Comparison of ENCODE assay signal across 7 mouse cellular contexts in the genomic region with DNA sequence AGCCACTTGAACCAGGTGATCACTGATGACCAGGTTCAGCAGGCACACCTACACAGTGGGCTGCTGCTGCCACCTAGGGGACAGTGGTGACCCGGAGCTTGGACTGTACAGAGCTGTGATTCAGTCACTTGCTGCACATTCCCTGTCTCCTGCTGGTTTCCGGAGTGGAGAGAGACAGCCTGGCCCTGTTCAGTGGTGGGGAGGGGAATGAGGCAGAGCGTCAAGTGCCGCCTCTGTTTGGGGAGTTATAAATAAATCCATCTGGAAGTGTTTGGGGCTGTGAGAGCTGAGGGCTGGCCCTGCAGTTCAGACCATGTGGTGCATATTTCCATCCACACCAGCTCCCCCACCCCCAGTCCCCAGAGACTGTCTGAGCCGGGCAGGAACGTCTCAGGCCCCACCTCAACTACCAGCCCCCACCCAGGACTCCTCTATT.
DNase-seq lines count a peak whose midpoint lies in the region; ATAC-seq lines count a peak whose summit lies in the region.

No protein-coding gene starts in this region.

- DNase-seq in adrenal gland, adult 2 months, result peak; percentile 68
- peak; percentile 77 for DNase-seq in embryo, embryonic 11 days
- DNase-seq in gastrocnemius, postnatal 36 days, result peak; percentile 37 to 59
- peak; percentile 20 to 60 for DNase-seq in left cerebral cortex, adult 8-10 months (ENCODE audit: low spot score in 2 of 2)
- peak; percentile 69 for DNase-seq in mesoderm, embryonic 11.5 days (ENCODE audit: low read depth, low spot score)
- peak; percentile 24 for DNase-seq in splenic B cell, adult 2 months (ENCODE audit: low read depth, low spot score)

- H3K27me3 ChIP-seq in splenic B cell, adult 2 months (ENCODE audit: control insufficient read depth, insufficient read depth, low read length, poor library complexity, severe bottlenecking), result no peaks in the 10 kb centered on the region

- H3K36me3 ChIP-seq in splenic B cell, adult 2 months (ENCODE audit: control insufficient read depth, insufficient read depth, low read length, poor library complexity, severe bottlenecking), result no peaks in the 10 kb centered on the region

- peak; percentile 25 for ATAC-seq in inflammation-experienced regulatory T-cells, adult 6 months

- intact Hi-C loops in gastrocnemius, postnatal 36 days (cut with DNase I), result loop anchor here (2.0 to 5.0 kb wide), 2 partner anchors 138 to 150 kb away; a partner anchor contains a TSS

Comparison
In these comparisons a context has a peak if more than half of its experiments do, and no peak if none do; other contexts are left out.
1. Peak in every context shown above with its lines: DNase-seq and ATAC-seq.
2. DNase-seq: peak in every context shown above with its lines; median percentile 77 in embryo, embryonic 11 days; 69 in mesoderm, embryonic 11.5 days; 68 in adrenal gland, adult 2 months; 48 in gastrocnemius, postnatal 36 days; 40 in left cerebral cortex, adult 8-10 months; 24 in splenic B cell, adult 2 months.